Mouse (Mus musculus) bone marrow, adult 2 months (tissue): ENCODE data around the gene Klhdc8a.

Source experiments
- CTCF ChIP-seq: fragments of 200-500 bp; IDR thresholded peaks from 2 replicates; pipeline ENCODE4 v1.5.1; 2011; ENCODE audit warnings: low read length, control low read depth; ENCODE audit not compliant: control insufficient read depth, insufficient read depth
- POLR2A ChIP-seq: fragments of 200-500 bp; IDR thresholded peaks from 2 replicates; pipeline ENCODE4 v1.6.1; 2011; ENCODE audit warnings: low read depth, mild to moderate bottlenecking, control low read depth, low read length, borderline replicate concordance; ENCODE audit not compliant: control insufficient read depth

- TF ChIP-seq CTCF (no peak), POLR2A (no peak)
These were observed 47.9 kb downstream of the Klhdc8a start for GRCm38 (mm10) chr1:132346134-132346851.
